Mouse (Mus musculus) myocyte (in vitro differentiated cells): Measurements from ENCODE around the gene Chmp5. TPM values are rescaled to one million over a fixed set of nuclear protein-coding genes. Genes with fewer than 3 reads are reported as not detected.
"Not testable (repeated sequence)": the region's sequence is repeated elsewhere in the genome, so short reads cannot be mapped to it uniquely, and the experiment has no call there.

Experiments
- H3K27me3 ChIP-seq: one replicate; pipeline ENCODE4 v1.6.1; 2011; ENCODE audit not compliant: control insufficient read depth, insufficient read depth, insufficient read length
- H3K36me3 ChIP-seq: one replicate; pipeline ENCODE4 v1.6.1; 2011; ENCODE audit not compliant: control insufficient read depth, insufficient read depth
- H3K4me2 ChIP-seq: one replicate; pipeline ENCODE4 v1.6.1; 2011; ENCODE audit warnings: low read depth, control low read depth
- H3K4me3 ChIP-seq: one replicate; pipeline ENCODE4 v1.5.1; 2011; ENCODE audit warnings: mild to moderate bottlenecking, control low read depth, moderate library complexity
- H3K79me2 ChIP-seq: one replicate; pipeline ENCODE4 v1.6.1; 2011; ENCODE audit not compliant: control insufficient read depth, insufficient read depth
- H3ac ChIP-seq: one replicate; pipeline ENCODE4 v1.6.1; 2011; ENCODE audit not compliant: control insufficient read depth, insufficient read length
- CEBPB ChIP-seq: IDR thresholded peaks from 2 replicates; pipeline ENCODE4 v1.6.1; 2011; ENCODE audit warnings: mild to moderate bottlenecking, moderate library complexity; ENCODE audit not compliant: poor library complexity, insufficient read depth, severe bottlenecking
- E2F4 ChIP-seq: IDR thresholded peaks from one replicate; pipeline ENCODE4 v1.6.1; 2011; ENCODE audit warnings: mild to moderate bottlenecking, control low read depth, moderate library complexity; ENCODE audit not compliant: insufficient read depth
- MAX ChIP-seq: IDR thresholded peaks from one replicate; pipeline ENCODE4 v1.6.1; 2011; ENCODE audit warnings: low read depth, mild to moderate bottlenecking, control low read depth
- MYOD1 ChIP-seq, 3 experiments: IDR thresholded peaks; one replicate each; pipeline ENCODE4 v1.6.1; 2011; ENCODE audit warnings: control low read depth in 2 of 3, low read depth in 2 of 3, mild to moderate bottlenecking in 2 of 3, moderate library complexity in 1 of 3; ENCODE audit not compliant: insufficient read length in 2 of 3, control insufficient read depth in 1 of 3
- MYOG ChIP-seq, 3 experiments: IDR thresholded peaks; one replicate each; pipeline ENCODE4 v1.6.1; 2011; ENCODE audit warnings: control low read depth in 2 of 3, low read depth in 2 of 3, mild to moderate bottlenecking in 2 of 3; ENCODE audit not compliant: insufficient read length in 2 of 3, control insufficient read depth in 1 of 3, insufficient read depth in 1 of 3
- POLR2A ChIP-seq: IDR thresholded peaks from one replicate; pipeline ENCODE4 v1.6.1; 2011; ENCODE audit warnings: low read depth, mild to moderate bottlenecking, control low read depth, moderate library complexity; ENCODE audit not compliant: insufficient read length
- POLR2AphosphoS2 ChIP-seq: IDR thresholded peaks from one replicate; pipeline ENCODE4 v1.6.1; 2011; ENCODE audit warnings: low read depth, control low read depth; ENCODE audit not compliant: insufficient read length
- REST ChIP-seq: IDR thresholded peaks from one replicate; pipeline ENCODE4 v1.6.1; 2011; ENCODE audit warnings: mild to moderate bottlenecking, control low read depth, moderate library complexity; ENCODE audit not compliant: insufficient read depth, insufficient read length
- SRF ChIP-seq: IDR thresholded peaks from one replicate; pipeline ENCODE4 v1.6.1; 2011; ENCODE audit warnings: low read depth; ENCODE audit not compliant: control insufficient read depth, insufficient read length
- TCF12 ChIP-seq: IDR thresholded peaks from one replicate; pipeline ENCODE4 v1.6.1; 2011; ENCODE audit warnings: mild to moderate bottlenecking, control low read depth; ENCODE audit not compliant: poor library complexity, insufficient read depth, severe bottlenecking
- TCF3 ChIP-seq: IDR thresholded peaks from one replicate; pipeline ENCODE4 v1.6.1; 2011; ENCODE audit warnings: low read depth, control low read depth; ENCODE audit not compliant: insufficient read length
- USF1 ChIP-seq: IDR thresholded peaks from one replicate; pipeline ENCODE4 v1.6.1; 2011; ENCODE audit warnings: low read depth, mild to moderate bottlenecking, control low read depth, moderate library complexity
- polyA plus RNA-seq: library from polyadenylated mRNA; unstranded; fragments of >200 nt; fragmentation: generic; extraction: Trizol; gene quantifications from one replicate; pipeline ENCODE4 v1.2.1, GENCODE M21; 2012; ENCODE audit warnings: missing spikeins

The Chmp5 gene
- polyA plus RNA-seq, 1 experiment: 62.2 TPM

GRCm38 (mm10) chr4:40923087-40923651 lies 25.0 kb upstream of the Chmp5 start:
- Histone ChIP-seq H3K36me3 (no peaks in the 10 kb centered on the region), H3ac (no peak overlapping the region), H3K4me2 (no peak overlapping the region), H3K4me3 (no peak overlapping the region), H3K79me2 (no peaks in the 10 kb centered on the region), H3K27me3 (peaks cover 4% of the 10 kb centered on the region)
- TF ChIP-seq E2F4 (no peak), POLR2A (no peak), MYOD1 (IDR thresholded peaks at IDR 0.05; ENCODE audit: control insufficient read depth in 1 of 3, insufficient read length in 2 of 3, low read depth in 2 of 3) (no peak), TCF3 (no peak), MAX (no peak), TCF12 (no peak), CEBPB (no peak), POLR2AphosphoS2 (no peak), USF1 (no peak), REST (no peak)

- no peak overlapping the region for H3K4me2 ChIP-seq
- H3K79me2 ChIP-seq: no peaks in the 10 kb centered on the region
- H3K36me3 ChIP-seq: no peaks in the 10 kb centered on the region
- no peak overlapping the region for H3K4me3 ChIP-seq
- peaks cover 4% of the 10 kb centered on the region for H3K27me3 ChIP-seq
- TF ChIP-seq REST: no peak
- H3ac ChIP-seq: no peak overlapping the region
Observed at GRCm38 (mm10) chr4:40925568-40925967, 22.6 kb upstream of the Chmp5 start.

- no peak overlapping the region for H3K4me2 ChIP-seq
- H3K79me2 ChIP-seq: no peaks in the 10 kb centered on the region
- no peak overlapping the region for H3K4me3 ChIP-seq
- H3K27me3 ChIP-seq: no peaks in the 10 kb centered on the region
- no peaks in the 10 kb centered on the region for H3K36me3 ChIP-seq
- no peak overlapping the region for H3ac ChIP-seq
- no peak for TF ChIP-seq E2F4
- no peak for TF ChIP-seq MYOG (IDR thresholded peaks at IDR 0.05; ENCODE audit: control insufficient read depth in 1 of 3, insufficient read depth in 1 of 3, insufficient read length in 2 of 3, low read depth in 2 of 3)
- no peak for TF ChIP-seq TCF3
- TF ChIP-seq USF1: no peak
- TF ChIP-seq CEBPB: no peak
- TF ChIP-seq MAX: no peak
- no peak for TF ChIP-seq TCF12
- no peak for TF ChIP-seq POLR2A
- no peak for TF ChIP-seq MYOD1 (IDR thresholded peaks at IDR 0.05; ENCODE audit: control insufficient read depth in 1 of 3, insufficient read length in 2 of 3, low read depth in 2 of 3)
- no peak for TF ChIP-seq REST
Observed at GRCm38 (mm10) chr4:40929046-40929445, 19.2 kb upstream of the Chmp5 start.

- H3K79me2 ChIP-seq: no peaks in the 10 kb centered on the region
- no peak overlapping the region for H3K4me2 ChIP-seq
- no peak overlapping the region for H3K4me3 ChIP-seq
- H3K27me3 ChIP-seq: no peaks in the 10 kb centered on the region
- TF ChIP-seq MYOD1 (IDR thresholded peaks at IDR 0.05; ENCODE audit: control insufficient read depth in 1 of 3, insufficient read length in 2 of 3, low read depth in 2 of 3): no peak
- TF ChIP-seq MAX: no peak
- TF ChIP-seq SRF: no peak
- TF ChIP-seq REST: no peak
- no peak for TF ChIP-seq TCF3
- no peak overlapping the region for H3ac ChIP-seq
- H3K36me3 ChIP-seq: peaks cover 16% of the 10 kb centered on the region
Observed at GRCm38 (mm10) chr4:40933694-40934093, 14.5 kb upstream of the Chmp5 start.

- H3K4me2 ChIP-seq, H3K79me2 ChIP-seq, H3K27me3 ChIP-seq, H3K4me3 ChIP-seq, H3ac ChIP-seq: not testable (repeated sequence)
- peaks cover 22% of the 10 kb centered on the region for H3K36me3 ChIP-seq
Observed at GRCm38 (mm10) chr4:40934369-40934768, 13.8 kb upstream of the Chmp5 start.

- no peak for TF ChIP-seq TCF3
- TF ChIP-seq POLR2AphosphoS2: no peak
- TF ChIP-seq MYOD1 (IDR thresholded peaks at IDR 0.05; ENCODE audit: control insufficient read depth in 1 of 3, insufficient read length in 2 of 3, low read depth in 2 of 3): no peak
- no peaks in the 10 kb centered on the region for H3K79me2 ChIP-seq
- H3K36me3 ChIP-seq: peaks cover 40% of the 10 kb centered on the region
- H3K4me3 ChIP-seq: no peak overlapping the region
- no peaks in the 10 kb centered on the region for H3K27me3 ChIP-seq
- no peak overlapping the region for H3ac ChIP-seq
- H3K4me2 ChIP-seq: no peak overlapping the region
Observed at GRCm38 (mm10) chr4:40936175-40936839, 11.9 kb upstream of the Chmp5 start.
